Mouse (Mus musculus) neural tube, embryonic 10.5 days (tissue): ENCODE measurements around the gene Mpnd.

Source experiments
- DNase-seq: peaks from one replicate; pipeline ENCODE4 v3.0.0-alpha.2; 2017; ENCODE audit warnings: low spot score; ENCODE audit errors: extremely low spot score

Mpnd gene

DNA sequence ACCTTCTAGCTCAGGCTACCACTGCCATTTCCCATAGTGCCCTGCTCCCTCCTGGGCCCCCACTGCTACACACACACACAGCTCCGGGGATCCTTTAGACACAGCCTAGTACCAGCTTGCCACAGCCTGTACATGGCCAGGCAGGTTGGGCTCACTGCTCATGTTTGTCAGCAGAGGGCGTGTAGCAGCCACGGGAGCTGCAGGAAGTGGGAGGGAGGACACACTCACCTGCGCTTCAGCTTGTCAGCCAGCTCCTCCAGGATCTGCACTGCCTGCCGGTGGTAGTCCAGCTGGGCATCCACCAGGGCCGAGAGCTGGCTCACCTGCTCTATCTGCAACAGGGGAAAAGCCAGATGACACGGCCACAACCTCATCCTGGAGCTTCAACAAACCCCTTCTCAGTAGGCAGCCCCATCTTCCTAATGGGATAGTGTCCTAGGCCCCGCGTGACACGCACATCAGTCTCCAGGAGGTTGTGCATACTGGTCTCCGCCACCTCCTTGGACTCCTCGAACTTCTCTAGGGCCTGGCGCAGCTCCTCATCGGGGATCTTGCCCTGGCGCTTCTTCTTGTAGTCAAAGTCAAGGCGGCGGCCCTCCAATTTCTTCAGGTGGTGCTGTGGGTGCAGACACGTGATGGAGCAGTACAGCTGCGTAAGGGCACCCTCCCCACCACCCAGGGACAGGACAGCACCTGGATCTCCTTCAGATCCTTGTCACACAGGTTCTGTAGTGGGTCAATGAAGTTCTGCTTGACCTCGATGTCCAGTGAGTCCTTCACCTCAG lies 13.0 kb downstream of the Mpnd start:
- no peak for DNase-seq

DNA sequence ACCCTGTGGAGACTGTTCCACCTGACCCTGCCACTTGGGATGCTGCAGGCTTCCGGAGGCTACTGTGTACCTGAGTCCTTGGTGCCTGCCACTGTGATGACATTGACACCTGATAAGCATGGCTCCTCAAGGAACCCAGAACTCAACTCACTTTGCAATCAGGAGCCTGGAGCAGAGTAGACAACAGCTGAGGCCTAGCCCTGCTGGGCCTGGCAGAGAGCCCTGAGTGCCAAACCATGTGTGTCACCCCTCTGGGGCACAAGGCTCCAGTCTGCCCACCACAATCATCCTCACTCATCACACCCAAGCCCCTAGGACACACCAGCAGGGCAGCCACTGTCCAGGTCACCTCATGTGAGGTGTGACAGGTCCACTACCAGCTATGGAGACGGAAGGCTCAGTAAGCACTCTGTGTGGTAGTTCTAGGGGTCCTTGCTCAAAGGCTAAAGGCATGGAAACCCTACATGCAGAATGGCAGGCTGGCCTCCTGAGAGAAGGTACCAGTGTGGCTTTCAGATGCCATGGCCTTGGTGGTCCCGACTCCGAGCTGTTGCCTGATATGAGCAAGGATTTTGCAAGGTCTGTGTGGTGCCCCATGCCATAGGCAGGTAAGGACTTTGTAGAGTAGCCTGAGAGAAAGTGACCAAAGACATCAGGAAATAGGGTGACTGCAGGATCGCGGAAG lies 15.0 kb downstream of the Mpnd start:
- DNase-seq, result no peak

DNA sequence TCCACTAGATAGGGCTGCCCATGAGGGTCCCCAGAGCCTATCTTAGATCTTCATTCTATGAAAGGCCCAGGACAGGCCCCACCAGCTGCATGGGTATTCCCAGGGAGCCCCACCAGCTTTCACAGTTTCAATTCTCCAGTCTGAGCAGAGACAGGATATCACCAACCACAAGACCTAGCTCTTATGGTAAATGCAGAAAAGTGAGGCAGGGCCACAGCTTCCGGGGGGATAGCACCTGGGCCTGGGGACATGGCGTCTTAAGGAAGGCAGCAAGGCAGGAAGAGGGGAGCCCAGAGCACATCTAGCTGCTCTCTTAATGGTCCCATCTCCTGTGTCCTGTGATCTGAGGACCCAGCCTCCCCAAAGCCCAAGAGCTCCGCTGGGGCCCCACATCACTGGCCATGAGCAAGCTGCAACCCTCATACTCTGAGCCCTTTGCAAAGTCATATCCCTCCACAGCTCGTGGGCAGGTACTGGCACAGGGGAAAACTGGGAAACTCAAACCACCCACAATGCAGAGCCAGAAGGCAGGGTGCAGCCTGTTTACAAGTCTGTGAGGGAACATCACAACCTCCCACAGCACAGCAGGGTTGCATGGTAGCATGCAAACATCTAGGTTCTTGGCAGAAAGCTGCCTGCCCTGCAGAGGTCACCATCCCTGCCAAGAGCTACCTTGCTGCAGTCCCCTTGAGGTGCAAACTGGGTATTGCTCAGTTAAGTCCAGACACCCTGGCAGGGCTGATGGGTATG lies 15.8 kb downstream of the Mpnd start:
- DNase-seq, result no peak

GRCm38 (mm10) chr17:56022131-56022988 lies 16.8 kb downstream of the Mpnd start:
- no peak for DNase-seq

GRCm38 (mm10) chr17:56022989-56023290 lies 17.4 kb downstream of the Mpnd start:
- DNase-seq, result no peak

DNA sequence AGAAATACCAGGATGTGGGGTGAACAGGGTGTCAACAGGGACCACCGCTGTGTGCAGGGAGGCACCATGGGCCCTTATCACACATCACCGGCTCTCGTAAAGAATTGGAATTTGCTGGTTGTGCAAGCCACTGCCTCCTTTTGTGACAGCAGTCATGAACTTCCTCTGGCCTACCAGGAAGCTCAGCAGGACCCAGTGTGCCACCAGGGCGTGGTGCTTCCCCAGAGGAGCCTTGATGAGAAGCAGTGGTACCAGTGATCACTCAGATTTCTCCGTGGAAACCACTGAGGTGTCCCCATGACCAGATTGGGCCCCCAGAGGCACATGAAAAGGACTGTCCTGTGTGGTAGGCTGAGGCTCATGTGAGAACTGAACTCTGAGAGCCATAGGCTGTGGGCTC lies 17.9 kb downstream of the Mpnd start:
- no peak for DNase-seq

DNA sequence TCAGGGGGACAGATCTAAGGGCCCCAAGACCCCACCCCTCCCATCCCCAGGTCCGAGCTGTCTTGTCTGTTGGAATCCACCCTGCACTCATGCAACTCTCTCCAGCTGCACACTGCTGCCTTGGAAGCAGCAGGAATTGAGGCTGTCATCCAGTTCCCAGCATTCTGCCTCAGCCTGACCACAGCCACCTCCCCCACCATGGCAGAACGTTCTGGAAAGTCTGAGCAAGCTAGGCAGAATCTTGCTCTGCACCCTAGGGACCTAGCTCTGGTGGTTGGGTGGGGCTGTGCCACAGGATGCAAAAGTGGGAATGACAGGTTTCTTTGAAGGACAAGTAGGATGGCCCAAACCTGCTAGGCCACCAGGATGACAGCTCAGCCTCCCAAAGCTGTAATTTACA lies 19.0 kb downstream of the Mpnd start:
- DNase-seq, result no peak

DNA sequence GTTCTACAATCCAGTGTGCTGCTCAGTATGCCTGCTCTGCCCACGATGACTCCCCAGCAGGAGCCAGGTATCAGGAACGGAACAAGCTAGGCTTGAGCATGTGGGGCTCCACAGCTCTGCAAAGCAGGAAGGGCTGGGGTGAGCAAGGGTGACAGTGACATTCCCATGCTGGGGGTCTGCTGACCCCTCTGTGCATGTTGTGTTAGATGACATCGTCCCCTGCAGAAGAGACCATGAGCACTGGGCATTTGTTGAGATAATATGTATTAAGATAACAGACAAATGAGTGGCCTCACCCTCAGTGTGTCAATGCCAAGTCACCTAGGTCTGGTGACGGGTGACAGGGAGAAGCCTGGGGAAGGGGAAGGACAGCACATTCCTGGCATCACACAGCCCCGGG lies 19.4 kb downstream of the Mpnd start:
- DNase-seq, result no peak

GRCm38 (mm10) chr17:56026303-56026702 lies 20.8 kb downstream of the Mpnd start:
- no peak for DNase-seq

GRCm38 (mm10) chr17:56026881-56027280 lies 21.4 kb downstream of the Mpnd start:
- no peak for DNase-seq

- DNase-seq, result no peak
Observed at GRCm38 (mm10) chr17:56027801-56028441, 22.4 kb downstream of the Mpnd start.

DNA sequence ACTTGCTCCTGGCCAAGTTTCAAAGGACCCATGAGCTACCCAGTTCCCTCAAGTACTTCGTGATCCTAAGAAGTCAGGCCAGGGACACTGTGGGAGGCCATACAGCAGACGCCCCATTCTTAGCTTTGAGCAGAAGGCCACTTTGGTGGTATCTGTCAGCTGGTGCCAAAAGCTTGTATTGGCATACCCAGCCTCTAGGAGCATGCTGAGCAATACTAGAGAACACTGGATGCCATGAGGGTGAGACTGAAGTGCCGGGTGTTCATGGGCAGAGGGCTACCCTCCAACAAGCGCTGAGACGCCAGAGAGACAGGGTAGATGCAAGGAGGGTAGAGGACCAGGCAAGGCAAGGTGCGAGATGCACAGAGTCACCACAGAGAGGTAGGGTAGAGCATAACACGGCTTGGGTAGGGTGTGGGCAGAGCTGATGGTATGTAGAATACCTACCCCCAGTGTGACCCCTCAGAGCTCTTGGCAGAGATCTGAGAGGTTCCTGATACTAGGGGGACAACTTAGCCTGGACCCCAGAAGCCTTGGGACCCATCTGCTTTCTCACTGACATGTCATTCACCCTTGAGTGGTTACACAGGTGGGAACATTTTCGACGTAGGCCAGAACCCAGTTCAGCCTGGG lies 24.8 kb downstream of the Mpnd start:
- DNase-seq, result no peak

DNA sequence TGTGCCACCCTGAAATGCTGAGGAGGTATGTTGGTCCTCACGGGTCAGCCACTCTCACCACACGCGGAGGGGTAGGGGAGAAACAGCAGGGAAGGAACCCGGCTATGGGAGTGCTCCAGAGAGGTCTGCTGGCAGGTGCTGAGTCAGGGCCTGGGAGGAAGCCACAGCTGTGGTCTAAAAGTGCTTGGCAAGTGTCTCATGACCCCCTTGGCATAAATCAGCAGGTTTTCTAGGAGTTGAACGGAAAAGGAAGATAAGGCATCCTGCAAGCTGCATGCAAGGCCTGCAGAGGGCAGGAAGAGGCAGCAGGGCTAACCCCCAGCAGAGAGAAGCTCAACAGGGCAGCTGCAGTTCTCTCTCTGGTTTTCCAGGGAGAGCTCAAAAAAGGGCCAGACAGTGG lies 25.4 kb downstream of the Mpnd start:
- no peak for DNase-seq

- no peak for DNase-seq
Observed at GRCm38 (mm10) chr17:56031431-56031830, 25.9 kb downstream of the Mpnd start.

- DNase-seq, result no peak
Observed at GRCm38 (mm10) chr17:56032127-56032733, 26.7 kb downstream of the Mpnd start.

- DNase-seq, result no peak
Observed at GRCm38 (mm10) chr17:56032831-56033230, 27.3 kb downstream of the Mpnd start.

DNA sequence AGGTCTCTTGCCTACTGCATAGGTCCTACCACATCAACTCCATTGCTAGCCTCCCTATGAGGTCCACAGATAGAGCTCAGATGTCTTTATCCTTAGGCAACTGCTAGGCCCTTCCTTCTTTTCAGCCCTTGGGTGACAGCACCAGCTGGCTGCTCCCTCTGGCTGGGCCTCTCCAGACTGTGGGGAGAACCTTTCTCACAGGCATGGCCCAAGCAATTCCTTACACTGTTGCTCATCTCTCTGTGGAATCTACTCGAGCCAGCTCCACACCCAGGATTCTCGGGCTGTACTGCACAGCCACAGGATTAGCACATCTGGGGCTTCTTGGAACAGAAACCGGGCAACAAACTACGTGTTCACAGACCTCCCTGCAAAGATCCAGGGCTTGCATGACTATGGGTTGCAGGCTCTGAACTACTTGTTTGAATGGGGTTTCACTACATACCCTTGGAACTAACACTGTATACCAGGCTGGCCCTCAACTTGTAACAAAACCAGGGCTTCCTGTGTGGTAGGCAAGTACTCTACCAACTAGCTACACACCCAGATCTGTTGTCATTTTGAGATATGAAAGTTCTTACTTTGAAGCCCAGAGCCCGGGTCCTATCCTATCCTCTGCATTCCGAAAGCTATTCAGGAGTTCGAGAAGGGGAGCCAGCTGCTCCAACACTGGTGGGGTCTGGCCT lies 28.7 kb downstream of the Mpnd start:
- no peak for DNase-seq

DNA sequence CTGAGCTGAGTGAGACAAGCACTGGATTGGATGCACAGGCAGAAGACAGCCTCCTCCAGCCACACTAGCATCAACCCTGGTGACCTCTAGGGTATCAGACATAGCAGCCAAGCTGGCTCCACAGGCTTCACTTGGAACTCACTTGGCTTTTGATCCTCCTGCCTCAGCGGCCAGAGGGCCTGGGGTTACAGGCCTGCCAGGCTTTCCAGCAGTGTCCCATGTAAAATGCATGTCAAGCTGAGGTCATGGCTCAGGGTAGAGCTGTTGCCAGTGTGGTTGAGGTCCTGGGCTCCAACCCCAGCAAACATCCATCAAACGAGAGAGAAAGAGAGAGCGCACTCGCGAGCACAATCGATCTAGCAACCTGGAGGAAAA lies 29.2 kb downstream of the Mpnd start:
- DNase-seq, result no peak

DNA sequence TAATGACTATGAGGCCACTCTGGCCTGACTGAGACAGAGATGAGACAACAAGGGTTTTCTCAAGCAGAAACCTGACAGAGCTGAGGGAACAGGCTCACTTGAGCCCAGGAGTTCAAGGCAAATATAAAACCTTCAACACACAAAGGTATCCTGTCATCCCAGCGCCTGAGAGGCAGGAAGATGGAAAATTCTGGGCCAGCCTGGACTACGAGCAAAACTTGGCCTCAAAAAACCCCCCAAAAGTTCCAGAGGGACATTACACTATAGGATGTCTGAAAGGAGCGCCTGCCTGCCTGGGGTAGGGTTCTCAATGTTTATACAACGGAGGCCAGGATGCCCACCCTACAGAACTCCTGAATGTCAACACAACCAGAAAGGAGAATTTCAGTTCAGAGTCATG lies 29.7 kb downstream of the Mpnd start:
- no peak for DNase-seq
